ENCODE assay signal across 19 mouse cellular contexts in genomic region chr13:6629927-6630326, GRCm38 (mm10). TPM values are rescaled to one million over a fixed set of nuclear protein-coding genes. Genes with fewer than 3 reads are reported as not detected.
A peak's percentile ranks its signal among the peaks of the same experiment; 100 is the strongest.
DNase-seq lines count a peak whose midpoint lies in the region; ATAC-seq and TF ChIP-seq lines count a peak whose summit lies in the region.
"Had no signal": no experiment of that assay in that cellular context is flagged by ENCODE, and none has a peak within 500 bp of the region (broad histone marks: within the 10 kb centered on the region; RNA-seq: fewer than 3 reads in every experiment).

No protein-coding gene starts in this region.

- H3K27ac ChIP-seq in heart, embryonic 14.5 days (replicated peaks in 1 of 2; ENCODE audit: control insufficient read depth in 1 of 2, insufficient read depth in 1 of 2, low read depth in 2 of 2, low read length in 2 of 2), result peak overlapping the region in 1 of 2 experiments; percentile 51; a peak in 2 of 4 replicates
- peak overlapping the region; percentile 0; the same call in 1 of the 2 replicates for H3K27ac ChIP-seq in layer of hippocampus, adult 2 months
- 0 out of 2 replicates have a peak overlapping the region, but pooled peaks have one; percentile 30 for H3K27ac ChIP-seq in embryonic facial prominence, embryonic 10.5 days (replicated peaks)
- no peak overlapping the region for H3K27ac ChIP-seq in limb, embryonic 11.5 days (replicated peaks; ENCODE audit: low read depth, low read length)
- H3K27ac ChIP-seq: hindbrain, embryonic 12.5 days; liver, embryonic 12.5 days; macrophage; midbrain, embryonic 13.5 days; stomach, embryonic 15.5 days had no signal

- H3K4me1 ChIP-seq in heart, embryonic 14.5 days (ENCODE audit: control insufficient read depth in 2 of 2, insufficient read depth in 2 of 2, low read length in 2 of 2), result peaks cover 33 to 61% of the 10 kb centered on the region in 2 experiments
- peaks cover 42% of the 10 kb centered on the region for H3K4me1 ChIP-seq in embryonic facial prominence, embryonic 10.5 days
- H3K4me1 ChIP-seq in limb, embryonic 11.5 days (ENCODE audit: control insufficient read depth, insufficient read depth, low read length), result peaks cover 12% of the 10 kb centered on the region; the same call in 1 of the 2 replicates
- H3K4me1 ChIP-seq: midbrain, embryonic 13.5 days; stomach, embryonic 15.5 days had no signal

- no peak for TF ChIP-seq CTCF in layer of hippocampus, adult 2 months (conservative IDR thresholded peaks at IDR 0.05)

- no peak for DNase-seq in heart, postnatal 25 days (ENCODE audit: low spot score)
- no peak for DNase-seq in layer of hippocampus, adult 2 months (ENCODE audit: low spot score in 2 of 2)
- no peak for DNase-seq in layer of hippocampus, adult 8-10 months (ENCODE audit: low spot score in 2 of 2)
- peak; percentile 65 for DNase-seq in embryonic facial prominence, embryonic 10.5 days (ENCODE audit: low spot score)
- peak; percentile 57 for DNase-seq in limb, embryonic 11.5 days (ENCODE audit: low spot score)
- DNase-seq in urinary bladder, postnatal 36 days (ENCODE audit: low spot score in 2 of 2), result no peak
- DNase-seq: cerebellum, adult 8-10 months; kidney, postnatal 36 days; lung, embryonic 14.5 days; thymus, adult 2 months had no signal

- no peak overlapping the region for H3K4me2 ChIP-seq in heart, embryonic 14.5 days (ENCODE audit: low read length)
- no peak overlapping the region for H3K4me2 ChIP-seq in limb, embryonic 11.5 days (ENCODE audit: low read depth, severe bottlenecking)
- H3K4me2 ChIP-seq: hindbrain, embryonic 12.5 days; liver, embryonic 12.5 days; lung, embryonic 14.5 days; midbrain, embryonic 13.5 days; stomach, embryonic 15.5 days had no signal

- no peaks in the 10 kb centered on the region for H3K9me3 ChIP-seq in heart, embryonic 14.5 days (ENCODE audit: control insufficient read depth, low read length)
- no peaks in the 10 kb centered on the region for H3K9me3 ChIP-seq in embryonic facial prominence, embryonic 10.5 days
- H3K9me3 ChIP-seq in limb, embryonic 11.5 days (ENCODE audit: control insufficient read depth, low read length), result no peaks in the 10 kb centered on the region
- H3K9me3 ChIP-seq: hindbrain, embryonic 12.5 days; liver, embryonic 12.5 days; midbrain, embryonic 13.5 days; stomach, embryonic 15.5 days had no signal

- no peaks in the 10 kb centered on the region; the same call in 1 of the 2 replicates for H3K36me3 ChIP-seq in heart, embryonic 14.5 days (ENCODE audit: control insufficient read depth, insufficient read depth, low read length)
- H3K36me3 ChIP-seq in embryonic facial prominence, embryonic 10.5 days (replicated peaks), result no peaks in the 10 kb centered on the region
- no peaks in the 10 kb centered on the region for H3K36me3 ChIP-seq in limb, embryonic 11.5 days (ENCODE audit: control insufficient read depth, insufficient read depth, low read length)
- H3K36me3 ChIP-seq: hindbrain, embryonic 12.5 days; liver, embryonic 12.5 days; midbrain, embryonic 13.5 days; stomach, embryonic 15.5 days had no signal

- H3K9ac ChIP-seq in heart, embryonic 14.5 days (ENCODE audit: low read length), result 0 out of 2 replicates have a peak overlapping the region, but pooled peaks have one; percentile 5
- H3K9ac ChIP-seq in limb, embryonic 11.5 days (ENCODE audit: low read length), result no peak overlapping the region
- H3K9ac ChIP-seq: hindbrain, embryonic 12.5 days; liver, embryonic 12.5 days; lung, embryonic 14.5 days; midbrain, embryonic 13.5 days; stomach, embryonic 15.5 days had no signal

- ATAC-seq in heart, embryonic 14.5 days (ENCODE audit: insufficient number of reproducible peaks, insufficient read depth, low FRiP score, low read depth), result no peak
- ATAC-seq in limb, embryonic 11.5 days (ENCODE audit: insufficient number of reproducible peaks, low FRiP score, low TSS enrichment, low read depth), result peak; percentile 75; the same call in 1 of the 2 replicates
- ATAC-seq: forebrain, embryonic 14.5 days; intestine, embryonic 16.5 days; liver, embryonic 12.5 days; midbrain, embryonic 13.5 days had no signal

- H3K27me3 ChIP-seq in heart, embryonic 14.5 days (ENCODE audit: control insufficient read depth, insufficient read depth, low read length), result no peaks in the 10 kb centered on the region
- no peaks in the 10 kb centered on the region for H3K27me3 ChIP-seq in embryonic facial prominence, embryonic 10.5 days (replicated peaks; ENCODE audit: low read depth, poor library complexity, severe bottlenecking)
- no peaks in the 10 kb centered on the region for H3K27me3 ChIP-seq in limb, embryonic 11.5 days (ENCODE audit: control insufficient read depth, insufficient read depth, low read length)
- H3K27me3 ChIP-seq: hindbrain, embryonic 12.5 days; liver, embryonic 12.5 days; midbrain, embryonic 13.5 days; stomach, embryonic 15.5 days had no signal

- H3K4me3 ChIP-seq in heart, embryonic 14.5 days (ENCODE audit: control insufficient read depth in 1 of 2, insufficient read depth in 1 of 2, low read depth in 1 of 2, low read length in 2 of 2), result no peak overlapping the region
- no peak overlapping the region for H3K4me3 ChIP-seq in layer of hippocampus, adult 2 months
- H3K4me3 ChIP-seq in embryonic facial prominence, embryonic 10.5 days, result no peak overlapping the region
- no peak overlapping the region for H3K4me3 ChIP-seq in limb, embryonic 11.5 days (ENCODE audit: low read depth, low read length)
- H3K4me3 ChIP-seq: hindbrain, embryonic 12.5 days; liver, embryonic 12.5 days; midbrain, embryonic 13.5 days; myocyte; stomach, embryonic 15.5 days had no signal

- intact Hi-C loops in heart, postnatal 25 days (cut with DNase I), result no loop called here

- 26% methylated on average over 5 of the region's 5 CpGs for WGBS in heart, embryonic 14.5 days
- WGBS in embryonic facial prominence, embryonic 10.5 days, result 34% methylated on average over 5 of the region's 5 CpGs
- WGBS in limb, embryonic 11.5 days, result 14% methylated on average over 5 of the region's 5 CpGs

RNA-seq across cellular contexts. Expression of gene Pfkp, which starts 18.6 kb away (rescaled TPM):
- 187 and 197 TPM in 2 replicates for polyA plus RNA-seq in heart, embryonic 14.5 days (2014; fragmentation: Nextera tagmentation; extraction: Ambion mirVana)
- total RNA-seq in heart, postnatal 25 days (2021), result 10 to 100 TPM; 64.5 to 69.1 TPM
- total RNA-seq in layer of hippocampus, adult 2 months (2021), result 100 to 1,000 TPM; 210 to 212 TPM
- 100 to 1,000 TPM; 222 to 241 (median 227) TPM for total RNA-seq in layer of hippocampus, adult 8-10 months (2022)
- polyA plus RNA-seq in embryonic facial prominence, embryonic 10.5 days (2016; fragmentation: Nextera tagmentation; extraction: Ambion mirVana), result 12.5 and 13.2 TPM in 2 replicates
- 7.0 and 8.2 TPM in 2 replicates for polyA plus RNA-seq in limb, embryonic 11.5 days (2014; fragmentation: Nextera tagmentation; extraction: Ambion mirVana)

Comparison
In these comparisons a context has a peak if more than half of its experiments do, and no peak if none do; other contexts are left out.
1. DNase-seq: peak in embryonic facial prominence, embryonic 10.5 days (single experiment) and limb, embryonic 11.5 days (single experiment); none in heart, postnatal 25 days (single experiment), layer of hippocampus, adult 2 months (0 of 2), layer of hippocampus, adult 8-10 months (0 of 2) and urinary bladder, postnatal 36 days (0 of 2).